Mouse (Mus musculus): ENCODE measurements around the gene Carf. TPM values are rescaled to one million over a fixed set of nuclear protein-coding genes. Genes with fewer than 3 reads are reported as not detected.
A peak's percentile ranks its signal among the peaks of the same experiment; 100 is the strongest.
"Not testable (repeated sequence)": the region's sequence is repeated elsewhere in the genome, so short reads cannot be mapped to it uniquely, and the experiment has no call there.

The Carf gene
- total RNA-seq, 1 experiment from 2014 or later = 4.9 TPM

GRCm38 (mm10) chr1:60173119-60173518 lies 75.1 kb downstream of the Carf start:
- ATAC-seq (replicated peaks; ENCODE audit: insufficient number of reproducible peaks, low FRiP score, low TSS enrichment, poor library complexity, severe bottlenecking) = no peak

DNA sequence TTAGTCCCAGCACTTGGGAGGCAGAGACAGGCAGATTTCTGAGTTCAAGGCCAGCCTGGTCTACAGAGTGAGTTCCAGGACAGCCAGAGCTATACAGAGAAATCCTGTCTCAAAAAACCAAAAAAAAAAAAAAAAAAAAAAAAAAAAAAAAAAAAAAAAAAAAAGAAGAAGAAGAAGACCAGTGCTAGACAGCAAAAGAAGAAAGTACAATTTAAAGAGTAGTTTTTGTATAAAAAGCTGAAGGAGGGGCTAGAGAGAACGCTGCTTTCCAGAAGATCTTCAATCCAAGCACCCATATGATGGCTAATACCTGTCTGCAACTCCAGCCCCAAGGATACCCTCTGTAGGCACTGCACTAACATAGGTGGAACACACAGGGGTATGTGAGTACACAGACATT lies 79.8 kb downstream of the Carf start:
- not testable (repeated sequence) for ATAC-seq (replicated peaks; ENCODE audit: insufficient number of reproducible peaks, low FRiP score, low TSS enrichment, poor library complexity, severe bottlenecking)

DNA sequence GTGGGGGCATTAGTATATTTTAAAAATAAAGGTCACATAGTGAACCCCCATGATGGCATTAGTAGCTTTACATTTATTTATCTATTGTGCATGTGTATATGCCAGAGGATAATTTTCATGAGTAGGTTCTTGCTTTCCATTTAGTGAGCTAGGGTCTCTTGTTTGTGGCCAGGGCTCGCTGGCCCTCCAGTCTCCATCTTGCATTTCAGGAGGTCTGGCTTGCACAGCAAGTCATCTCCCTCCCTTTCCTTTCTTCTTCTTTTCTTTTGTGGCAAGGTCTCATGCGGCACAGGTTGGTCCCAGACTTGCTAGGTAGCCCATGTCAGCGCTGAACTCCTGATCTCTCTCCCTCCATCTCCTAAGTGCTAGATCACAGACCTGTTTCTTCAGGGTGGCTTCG lies 81.3 kb downstream of the Carf start:
- no peak for ATAC-seq (replicated peaks; ENCODE audit: insufficient number of reproducible peaks, low FRiP score, low TSS enrichment, poor library complexity, severe bottlenecking)

GRCm38 (mm10) chr1:60179932-60180783 lies 82.1 kb downstream of the Carf start, which contains the start of gene Nbeal1:
TSS of gene Nbeal1 (plus strand) at chr1:60180599.
- ATAC-seq (replicated peaks; ENCODE audit: insufficient number of reproducible peaks, low FRiP score, low TSS enrichment, poor library complexity, severe bottlenecking) = peak; percentile 98

DNA sequence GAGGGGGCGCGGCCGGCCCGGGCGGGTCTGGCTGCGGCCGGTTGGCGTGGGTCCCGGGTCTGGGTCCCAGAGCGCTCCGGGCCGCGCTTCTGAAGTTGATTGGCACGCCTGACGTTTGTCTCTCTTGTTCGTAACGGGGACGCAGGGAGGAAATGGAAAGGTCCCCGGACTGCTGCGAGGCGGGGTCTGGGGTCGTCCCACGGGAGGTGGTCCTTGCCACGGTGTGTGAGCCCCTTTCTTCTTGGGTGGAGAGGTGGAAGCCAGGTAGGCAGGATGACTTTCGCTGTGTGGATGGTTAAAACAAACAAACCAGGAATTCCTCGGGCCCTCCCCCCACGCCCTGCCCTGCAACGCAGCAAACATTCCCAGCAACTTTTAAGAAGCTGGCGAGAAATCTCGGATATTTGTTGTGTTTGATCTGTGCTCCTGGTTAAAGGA lies 82.8 kb downstream of the Carf start:
- peak; percentile 20; the same call in 1 of the 2 replicates for ATAC-seq (replicated peaks; ENCODE audit: insufficient number of reproducible peaks, low FRiP score, low TSS enrichment, poor library complexity, severe bottlenecking)

- no peak for ATAC-seq (replicated peaks; ENCODE audit: insufficient number of reproducible peaks, low FRiP score, low TSS enrichment, poor library complexity, severe bottlenecking)
These were observed 90.4 kb downstream of the Carf start for GRCm38 (mm10) chr1:60188454-60188853.

- no peak for ATAC-seq (replicated peaks; ENCODE audit: insufficient number of reproducible peaks, low FRiP score, low TSS enrichment, poor library complexity, severe bottlenecking)
These were observed 98.8 kb downstream of the Carf start for GRCm38 (mm10) chr1:60196813-60197212.

- ATAC-seq (replicated peaks; ENCODE audit: insufficient number of reproducible peaks, low FRiP score, low TSS enrichment, poor library complexity, severe bottlenecking) = 0 out of 2 replicates have a peak, but pooled peaks have one; percentile 9
These were observed 101.0 kb downstream of the Carf start for GRCm38 (mm10) chr1:60199006-60199405.

Other genes starting within 250 kb of the Carf start
- gene Fam117b, start 185.2 kb upstream of the Carf start, total RNA-seq (2017) = 58.6 to 81.1 TPM (median 75.3 TPM) in 3 replicates
- gene Ica1l, start 55.1 kb upstream of the Carf start, total RNA-seq (2017) = 4.6 TPM in 1 of 3 replicates, not detected in the others
- gene Wdr12, start 398 bp downstream of the Carf start, total RNA-seq (2017) = 5.5 to 18.7 TPM (median 8.1 TPM) in 3 replicates
- 10.3 to 30.8 TPM (median 16.8 TPM) in 3 replicates for gene Nbeal1, start 82.4 kb downstream of the Carf start, total RNA-seq (2017)
- gene Cyp20a1, start 245.1 kb downstream of the Carf start, total RNA-seq (2017) = 18.9 to 22.0 TPM (median 20.6 TPM) in 3 replicates

All from monocyte, adult 5-6 weeks (primary cell).